Mouse (Mus musculus) T-helper 1 cell (primary cell): Measurements from ENCODE around the gene Rufy3.
"Not testable (repeated sequence)": the region's sequence is repeated elsewhere in the genome, so short reads cannot be mapped to it uniquely, and the experiment has no call there.

Source experiments
- in situ Hi-C: fragments of 300-600 bp; cut with MboI, MseI; formaldehyde crosslinking; loops from one replicate; pipeline ENCODE4 v1.15.1; 2025; ENCODE audit warnings: high pct_unique_total_duplicates

Rufy3 gene

GRCm38 (mm10) chr5:88564501-88565147 lies at the start of gene Rufy3:
Gene Rufy3 (plus strand): TSS chr5:88565040.
- in situ Hi-C loops = loop anchor here (25.0 kb wide), 1 partner anchor 1752 kb away; the partner anchor contains the start of gene Ythdc1

GRCm38 (mm10) chr5:88519232-88519631 lies 45.6 kb upstream of the Rufy3 start:
- in situ Hi-C loops = loop anchor here (10.0 kb wide), 1 partner anchor 136 kb away; no protein-coding TSS in a partner anchor

GRCm38 (mm10) chr5:88527657-88528056 lies 37.2 kb upstream of the Rufy3 start, which contains the start of gene Jchain:
Gene Jchain (minus strand): TSS chr5:88527891.
- in situ Hi-C loops = no loop called here

- in situ Hi-C loops = no loop called here
Measured at GRCm38 (mm10) chr5:88530908-88531307, 33.9 kb upstream of the Rufy3 start.

- in situ Hi-C loops = no loop called here
Measured at GRCm38 (mm10) chr5:88534697-88535096, 30.1 kb upstream of the Rufy3 start.

GRCm38 (mm10) chr5:88540845-88541244 lies 24.0 kb upstream of the Rufy3 start:
- in situ Hi-C loops = no loop called here

GRCm38 (mm10) chr5:88542651-88543282 lies 22.1 kb upstream of the Rufy3 start:
- in situ Hi-C loops = no loop called here

GRCm38 (mm10) chr5:88544411-88544810 lies 20.4 kb upstream of the Rufy3 start:
- in situ Hi-C loops = not testable (repeated sequence)

GRCm38 (mm10) chr5:88545536-88545935 lies 19.3 kb upstream of the Rufy3 start:
- in situ Hi-C loops = no loop called here

- in situ Hi-C loops = loop anchor here (25.0 kb wide), 1 partner anchor 1741 kb away; the partner anchor contains the start of gene Ythdc1
Measured at GRCm38 (mm10) chr5:88553271-88554085, 11.4 kb upstream of the Rufy3 start.

GRCm38 (mm10) chr5:88554086-88554886 lies 10.6 kb upstream of the Rufy3 start, which contains the start of gene Utp3:
Gene Utp3 (plus strand): TSS chr5:88554462.
- in situ Hi-C loops = loop anchor here (25.0 kb wide), 1 partner anchor 1742 kb away; the partner anchor contains the start of gene Ythdc1

GRCm38 (mm10) chr5:88558991-88559390 lies 5.8 kb upstream of the Rufy3 start:
- in situ Hi-C loops = loop anchor here (25.0 kb wide), 1 partner anchor 1747 kb away; the partner anchor contains the start of gene Ythdc1

GRCm38 (mm10) chr5:88561080-88561814 lies 3.6 kb upstream of the Rufy3 start:
- in situ Hi-C loops = loop anchor here (25.0 kb wide), 1 partner anchor 1749 kb away; the partner anchor contains the start of gene Ythdc1

GRCm38 (mm10) chr5:88562863-88563780 lies 1.7 kb upstream of the Rufy3 start:
- in situ Hi-C loops = loop anchor here (25.0 kb wide), 1 partner anchor 1751 kb away; the partner anchor contains the start of gene Ythdc1

GRCm38 (mm10) chr5:88565148-88566033 lies 551 bp downstream of the Rufy3 start:
- in situ Hi-C loops = loop anchor here (25.0 kb wide), 1 partner anchor 1753 kb away; the partner anchor contains the start of gene Ythdc1

- in situ Hi-C loops = loop anchor here (25.0 kb wide), 1 partner anchor 1754 kb away; the partner anchor contains the start of gene Ythdc1
Measured at GRCm38 (mm10) chr5:88566034-88566841, 1.4 kb downstream of the Rufy3 start.

GRCm38 (mm10) chr5:88569541-88569940 lies 4.7 kb downstream of the Rufy3 start:
- in situ Hi-C loops = loop anchor here (25.0 kb wide), 1 partner anchor 1757 kb away; the partner anchor contains the start of gene Ythdc1
